Mouse (Mus musculus) ES-E14 (cell line): ENCODE results near the gene Uck2. TPM values are rescaled to one million over a fixed set of nuclear protein-coding genes. Genes with fewer than 3 reads are reported as not detected.

Source experiments
- DNase-seq: peaks from one replicate; pipeline ENCODE4 v3.0.0-alpha.2; 2013; ENCODE audit warnings: low read depth, low spot score
- H3K27ac ChIP-seq: 2 replicates; pipeline ENCODE4 v1.5.1; 2012; ENCODE audit warnings: low read depth, mild to moderate bottlenecking, low read length, moderate library complexity, mixed read lengths; ENCODE audit not compliant: poor library complexity, insufficient read depth, severe bottlenecking
- H3K36me3 ChIP-seq: 2 replicates; pipeline ENCODE4 v1.6.1; 2012; ENCODE audit warnings: mild to moderate bottlenecking, low read length, moderate library complexity, mixed read lengths; ENCODE audit not compliant: control insufficient read depth, poor library complexity, insufficient read depth, severe bottlenecking
- H3K4me1 ChIP-seq, 2 experiments: fragments of 150-350 bp in 1 of 2; sonication (generic) in 1 of 2; 2 replicates each; pipeline ENCODE4 v1.6.1; 2012; ENCODE audit warnings: low read length in 2 of 2, mild to moderate bottlenecking in 1 of 2, mixed read lengths in 1 of 2; ENCODE audit not compliant: control insufficient read depth in 2 of 2, insufficient read depth in 2 of 2, poor library complexity in 1 of 2
- H3K4me3 ChIP-seq, 2 experiments: fragments of 150-350 bp in 1 of 2; sonication (generic) in 1 of 2; 2 replicates each; pipeline ENCODE4 v1.5.1; 2012; ENCODE audit warnings: low read length in 2 of 2, low read depth in 1 of 2, mild to moderate bottlenecking in 1 of 2, mixed read lengths in 1 of 2; ENCODE audit not compliant: insufficient read depth in 1 of 2, poor library complexity in 1 of 2, severe bottlenecking in 1 of 2
- H3K9ac ChIP-seq: 2 replicates; pipeline ENCODE4 v1.6.1; 2012; ENCODE audit warnings: low read depth, mild to moderate bottlenecking, low read length, mixed read lengths; ENCODE audit not compliant: poor library complexity, insufficient read depth, severe bottlenecking
- H3K9me3 ChIP-seq: fragments of 150-350 bp; sonication (generic); 2 replicates; pipeline ENCODE4 v1.6.1; 2012; ENCODE audit warnings: low read depth, mild to moderate bottlenecking, low read length; ENCODE audit not compliant: control insufficient read depth, insufficient read depth
- CHD2 ChIP-seq: IDR thresholded peaks from 2 replicates; pipeline ENCODE4 v1.6.1; 2014; ENCODE audit warnings: mild to moderate bottlenecking, low read depth, low read length, inconsistent platforms
- HCFC1 ChIP-seq: IDR thresholded peaks from 2 replicates; pipeline ENCODE4 v1.6.1; 2012; ENCODE audit warnings: low read length, inconsistent platforms, borderline replicate concordance; ENCODE audit not compliant: insufficient read depth
- MAFK ChIP-seq: IDR thresholded peaks from 2 replicates; pipeline ENCODE4 v1.6.1; 2014; ENCODE audit warnings: mild to moderate bottlenecking, low read depth, low read length, inconsistent platforms; ENCODE audit not compliant: insufficient read depth
- ZC3H11A ChIP-seq: IDR thresholded peaks from 2 replicates; pipeline ENCODE4 v1.6.1; 2012; ENCODE audit warnings: low read depth, mild to moderate bottlenecking, inconsistent platforms, low read length, borderline replicate concordance
- ZNF384 ChIP-seq: IDR thresholded peaks from 2 replicates; pipeline ENCODE4 v1.6.1; 2012; ENCODE audit warnings: low read depth, low read length, inconsistent platforms
- in situ Hi-C, 2 experiments: fragments of 600-800 bp; cut with MboI; formaldehyde crosslinking; loops; one replicate each; pipeline ENCODE4 v1.15.1; 2025; ENCODE audit warnings: low sequenced_read_pairs in 2 of 2, inconsistent platforms in 1 of 2; ENCODE audit not compliant: unreplicated experiment in 2 of 2
- total RNA-seq: library from RNA; depleted of rRNA; stranded (reverse); fragments of 300-350 nt; gene quantifications from 2 replicates; pipeline ENCODE4 v1.2.3, GENCODE M21; 2012

The Uck2 gene
- total RNA-seq, 1 experiment: 158 TPM

- peaks cover 55% of the 10 kb centered on the region for H3K36me3 ChIP-seq
Observed at GRCm38 (mm10) chr1:167236790-167237189, 48.3 kb downstream of the Uck2 start.

DNA sequence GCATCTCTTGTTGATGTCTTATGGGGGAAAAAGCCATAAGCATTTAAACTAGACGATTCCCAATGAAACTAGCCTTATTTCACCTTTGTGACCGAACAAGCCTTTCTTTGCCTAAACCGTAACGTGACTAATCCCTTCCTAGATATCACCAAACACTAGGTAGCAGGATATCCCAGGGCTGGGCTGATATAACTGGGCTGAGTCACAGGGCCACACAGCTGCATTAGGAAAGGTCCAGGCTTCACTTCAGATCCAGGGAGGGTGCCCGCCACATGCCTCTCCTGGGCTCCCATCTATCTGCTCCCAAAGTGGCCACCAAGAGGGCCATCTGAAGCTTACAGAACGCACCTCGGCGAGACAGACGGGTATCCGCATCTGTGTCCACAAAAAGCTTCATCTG, 50.8 kb downstream of the Uck2 start:
- Histone ChIP-seq H3K4me1 (peaks cover 0 to 6% of the 10 kb centered on the region in 2 experiments; a peak in 1 of 4 replicates), H3K4me3 (no peak overlapping the region), H3K9me3 (no peaks in the 10 kb centered on the region), H3K27ac (no peak overlapping the region), H3K9ac (no peak overlapping the region), H3K36me3 (peaks cover 68% of the 10 kb centered on the region)
- no peak for TF ChIP-seq ZNF384
- TF ChIP-seq MAFK: no peak
- no peak for TF ChIP-seq CHD2
- TF ChIP-seq ZC3H11A: no peak
- TF ChIP-seq HCFC1: no peak
- in situ Hi-C loops: no loop called here
- no peak for DNase-seq

More at GRCm38 (mm10) chr1:167236790-167237189, 48.3 kb downstream of the Uck2 start:
- Histone ChIP-seq H3K4me1 (peaks cover 0 to 6% of the 10 kb centered on the region in 2 experiments; a peak in 1 of 4 replicates), H3K9me3 (no peaks in the 10 kb centered on the region), H3K27ac (no peak overlapping the region; the same call in 1 of the 2 replicates), H3K4me3 (no peak overlapping the region), H3K9ac (no peak overlapping the region)
- DNase-seq: no peak
- TF ChIP-seq HCFC1 (no peak), CHD2 (no peak)
- in situ Hi-C loops: no loop called here

DNA sequence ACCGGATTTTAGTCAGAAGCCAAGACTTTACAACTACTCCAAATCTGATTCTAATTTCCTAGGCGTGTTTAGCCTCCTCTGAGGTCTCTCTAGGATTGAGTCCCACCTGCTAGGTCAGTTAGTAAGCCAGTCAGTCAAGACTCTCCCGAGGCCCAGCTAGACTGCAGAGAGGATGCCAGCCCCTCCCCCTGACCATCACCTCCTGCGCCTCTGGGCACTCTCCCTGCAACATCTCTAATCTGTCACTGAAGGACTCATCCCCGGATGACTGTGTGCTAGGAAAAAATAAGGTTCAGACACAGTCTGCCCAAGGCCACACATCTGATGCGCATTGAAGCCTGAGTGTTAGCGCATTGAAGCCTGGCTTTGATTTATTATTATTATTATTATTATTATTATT, 52.2 kb downstream of the Uck2 start:
- TF ChIP-seq MAFK (no peak), CHD2 (no peak), HCFC1 (no peak), ZC3H11A (no peak), ZNF384 (no peak)
- no peak overlapping the region for H3K4me3 ChIP-seq
- no peak overlapping the region for H3K27ac ChIP-seq
- in situ Hi-C loops: no loop called here
- peaks cover 0 to 6% of the 10 kb centered on the region in 2 experiments; a peak in 1 of 4 replicates for H3K4me1 ChIP-seq
- H3K36me3 ChIP-seq: peaks cover 79% of the 10 kb centered on the region
- DNase-seq: no peak
- H3K9me3 ChIP-seq: no peaks in the 10 kb centered on the region
- no peak overlapping the region for H3K9ac ChIP-seq

- no peak overlapping the region for H3K4me3 ChIP-seq
- peaks cover 79% of the 10 kb centered on the region for H3K36me3 ChIP-seq
- H3K4me1 ChIP-seq: no peaks in the 10 kb centered on the region; a peak in 1 of 4 replicates
- in situ Hi-C loops: no loop called here
- H3K9me3 ChIP-seq: no peaks in the 10 kb centered on the region
- no peak overlapping the region for H3K9ac ChIP-seq
- H3K27ac ChIP-seq: no peak overlapping the region
- TF ChIP-seq MAFK (no peak), ZNF384 (no peak), HCFC1 (no peak)
- DNase-seq: no peak
Observed at GRCm38 (mm10) chr1:167231612-167232283, 53.4 kb downstream of the Uck2 start.
